Mouse (Mus musculus): ENCODE measurements around the gene Mthfd1l.

DNA sequence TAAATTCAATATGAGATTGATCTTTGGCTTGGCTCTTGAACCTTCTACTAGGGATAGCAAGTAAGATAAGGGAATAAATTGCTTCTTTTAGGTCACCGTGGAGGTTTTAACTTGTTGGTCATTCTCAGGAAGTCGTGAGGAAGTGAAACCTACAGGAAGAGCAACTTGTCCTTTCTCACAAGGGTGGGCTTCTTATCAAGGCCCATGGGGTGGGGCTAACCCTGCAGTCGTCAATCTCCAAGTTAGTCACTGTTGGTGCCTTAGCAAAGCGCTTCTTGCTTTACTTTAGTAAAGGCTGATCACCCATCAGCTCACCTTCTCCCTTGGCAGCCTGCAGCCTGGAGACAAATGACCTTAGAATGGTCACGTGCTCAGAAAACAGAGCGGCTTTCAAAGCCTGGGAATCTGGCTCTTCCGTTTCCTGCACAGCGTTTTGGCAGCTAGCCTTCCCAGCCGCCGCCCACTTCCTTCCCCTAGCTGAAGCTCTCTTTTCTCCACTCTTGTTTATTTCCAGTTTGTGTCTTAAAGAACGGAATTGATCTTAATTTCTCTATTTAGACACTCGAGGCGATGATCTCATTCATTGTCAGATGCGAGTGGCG, 106.8 kb downstream of the Mthfd1l start:
- TF ChIP-seq E2F4 (IDR thresholded peaks at IDR 0.05; ENCODE audit: insufficient read depth) (no peak), POLR2A (IDR thresholded peaks at IDR 0.05; ENCODE audit: insufficient read length, low read depth) (no peak), TCF3 (IDR thresholded peaks at IDR 0.05; ENCODE audit: insufficient read length, low read depth) (no peak), USF1 (IDR thresholded peaks at IDR 0.05; ENCODE audit: low read depth) (no peak)

All from myocyte (in vitro differentiated cells).